Mouse (Mus musculus) R1 (cell line): ENCODE data around the gene Atg2a.

Experiments
- DNase-seq: peaks from one replicate; pipeline ENCODE4 v3.0.0-alpha.2; 2018; ENCODE audit warnings: low read depth, low spot score

The Atg2a gene

GRCm38 (mm10) chr19:6247526-6248300 lies 6.2 kb downstream of the Atg2a start:
- DNase-seq, result peak; percentile 70

- DNase-seq, result no peak
Observed at GRCm38 (mm10) chr19:6253021-6253420, 11.6 kb downstream of the Atg2a start.

GRCm38 (mm10) chr19:6260428-6260827 lies 19.0 kb downstream of the Atg2a start:
- DNase-seq, result peak; percentile 57

GRCm38 (mm10) chr19:6260946-6261345 lies 19.5 kb downstream of the Atg2a start:
- peak; percentile 56 for DNase-seq

- DNase-seq, result no peak
Observed at GRCm38 (mm10) chr19:6261379-6261778, 19.9 kb downstream of the Atg2a start.

GRCm38 (mm10) chr19:6262222-6262621 lies 20.8 kb downstream of the Atg2a start:
- peak; percentile 81 for DNase-seq

GRCm38 (mm10) chr19:6262839-6263433 lies 21.5 kb downstream of the Atg2a start:
- DNase-seq, result no peak

GRCm38 (mm10) chr19:6264200-6264599 lies 22.7 kb downstream of the Atg2a start:
- no peak for DNase-seq

GRCm38 (mm10) chr19:6264945-6265344 lies 23.5 kb downstream of the Atg2a start:
- no peak for DNase-seq

GRCm38 (mm10) chr19:6265727-6266182 lies 24.3 kb downstream of the Atg2a start:
- peak; percentile 34 for DNase-seq

- no peak for DNase-seq
Observed at GRCm38 (mm10) chr19:6267306-6268169, 26.1 kb downstream of the Atg2a start.

- DNase-seq, result peak; percentile 94
Observed at GRCm38 (mm10) chr19:6268170-6268528, 26.7 kb downstream of the Atg2a start.

- no peak for DNase-seq
Observed at GRCm38 (mm10) chr19:6268670-6269132, 27.2 kb downstream of the Atg2a start.

- DNase-seq, result peak; percentile 97
Observed at GRCm38 (mm10) chr19:6269798-6270475, 28.5 kb downstream of the Atg2a start.

- DNase-seq, result peak; percentile 63
Observed at GRCm38 (mm10) chr19:6270661-6271060, 29.2 kb downstream of the Atg2a start.

GRCm38 (mm10) chr19:6271206-6271605 lies 29.7 kb downstream of the Atg2a start:
- DNase-seq, result no peak

GRCm38 (mm10) chr19:6272053-6272452 lies 30.6 kb downstream of the Atg2a start:
- DNase-seq, result peak; percentile 39

- DNase-seq, result no peak
Observed at GRCm38 (mm10) chr19:6272738-6273137, 31.3 kb downstream of the Atg2a start.

GRCm38 (mm10) chr19:6273592-6273991 lies 32.1 kb downstream of the Atg2a start:
- no peak for DNase-seq

GRCm38 (mm10) chr19:6273998-6274608 lies 32.6 kb downstream of the Atg2a start:
- no peak for DNase-seq
